Mouse (Mus musculus): ENCODE data around the gene Ppm1h. TPM values are rescaled to one million over a fixed set of nuclear protein-coding genes. Genes with fewer than 3 reads are reported as not detected.

Ppm1h gene
- total and polyA plus RNA-seq, 2 experiments from 2014 or later: 4.9 to 6.1 TPM

GRCm38 (mm10) chr10:122768893-122769341 is 90.4 kb downstream of the Ppm1h start:
- H3K36me3 ChIP-seq (replicated peaks; ENCODE audit: control insufficient read depth, insufficient read depth, low read length): no peaks in the 10 kb centered on the region
- H3K27me3 ChIP-seq (ENCODE audit: control insufficient read depth, insufficient read depth, low read length): no peaks in the 10 kb centered on the region
- H3K4me1 ChIP-seq (ENCODE audit: control insufficient read depth, insufficient read depth): peaks cover 16% of the 10 kb centered on the region
- no peak overlapping the region for H3K4me2 ChIP-seq (ENCODE audit: low read depth, low read length)
- H3K9ac ChIP-seq (replicated peaks; ENCODE audit: low read depth, low read length): no peak overlapping the region
- H3K27ac ChIP-seq (ENCODE audit: low read depth): no peak overlapping the region
- DNase-seq (ENCODE audit: low spot score) (no peak), ATAC-seq (ENCODE audit: insufficient read depth, low read depth) (no peak)
- no peaks in the 10 kb centered on the region for H3K9me3 ChIP-seq (replicated peaks; ENCODE audit: control insufficient read depth, low read length)
- no peak overlapping the region for H3K4me3 ChIP-seq (ENCODE audit: low read depth, low read length)
- no peak for TF ChIP-seq EP300 (IDR thresholded peaks at IDR 0.05; ENCODE audit: low read depth)
- no peak for TF ChIP-seq CTCF (IDR thresholded peaks at IDR 0.05; ENCODE audit: low read depth)
- WGBS: 53% methylated on average over 6 of the region's 6 CpGs

- DNase-seq (ENCODE audit: low spot score) (no peak), ATAC-seq (ENCODE audit: insufficient read depth, low read depth) (no peak)
- Histone ChIP-seq H3K4me1 (ENCODE audit: control insufficient read depth, insufficient read depth) (peaks cover 8% of the 10 kb centered on the region; the same call in 1 of the 2 replicates), H3K27ac (ENCODE audit: low read depth) (no peak overlapping the region), H3K36me3 (replicated peaks; ENCODE audit: control insufficient read depth, insufficient read depth, low read length) (no peaks in the 10 kb centered on the region), H3K9me3 (replicated peaks; ENCODE audit: control insufficient read depth, low read length) (no peaks in the 10 kb centered on the region), H3K4me2 (ENCODE audit: low read depth, low read length) (no peak overlapping the region), H3K4me3 (ENCODE audit: low read depth, low read length) (no peak overlapping the region), H3K9ac (replicated peaks; ENCODE audit: low read depth, low read length) (no peak overlapping the region), H3K27me3 (ENCODE audit: control insufficient read depth, insufficient read depth, low read length) (no peaks in the 10 kb centered on the region)
- TF ChIP-seq CTCF (IDR thresholded peaks at IDR 0.05; ENCODE audit: low read depth) (no peak), EP300 (IDR thresholded peaks at IDR 0.05; ENCODE audit: low read depth) (no peak)
- WGBS: 46% methylated on average over 7 of the region's 7 CpGs
Measured at GRCm38 (mm10) chr10:122770337-122770736, 91.8 kb downstream of the Ppm1h start.

- no peak overlapping the region for H3K4me3 ChIP-seq (ENCODE audit: low read depth, low read length)
- no peaks in the 10 kb centered on the region for H3K27me3 ChIP-seq (ENCODE audit: control insufficient read depth, insufficient read depth, low read length)
- no peak overlapping the region for H3K9ac ChIP-seq (replicated peaks; ENCODE audit: low read depth, low read length)
- no peaks in the 10 kb centered on the region for H3K9me3 ChIP-seq (replicated peaks; ENCODE audit: control insufficient read depth, low read length)
- H3K4me2 ChIP-seq (ENCODE audit: low read depth, low read length): no peak overlapping the region
- ATAC-seq (ENCODE audit: insufficient read depth, low read depth) (no peak), DNase-seq (ENCODE audit: low spot score) (no peak)
- H3K27ac ChIP-seq (ENCODE audit: low read depth): no peak overlapping the region
- H3K4me1 ChIP-seq (ENCODE audit: control insufficient read depth, insufficient read depth): peaks cover 2% of the 10 kb centered on the region; the same call in 1 of the 2 replicates
- TF ChIP-seq CTCF (IDR thresholded peaks at IDR 0.05; ENCODE audit: low read depth): no peak
- no peak for TF ChIP-seq EP300 (IDR thresholded peaks at IDR 0.05; ENCODE audit: low read depth)
- WGBS: 53% methylated on average over 5 of the region's 5 CpGs
- no peaks in the 10 kb centered on the region for H3K36me3 ChIP-seq (replicated peaks; ENCODE audit: control insufficient read depth, insufficient read depth, low read length)
Measured at GRCm38 (mm10) chr10:122770987-122771386, 92.4 kb downstream of the Ppm1h start.

- WGBS: 86% methylated on average over 7 of the region's 7 CpGs
- no peaks in the 10 kb centered on the region for H3K9me3 ChIP-seq (replicated peaks; ENCODE audit: control insufficient read depth, low read length)
- H3K4me2 ChIP-seq (ENCODE audit: low read depth, low read length): no peak overlapping the region
- H3K27me3 ChIP-seq (ENCODE audit: control insufficient read depth, insufficient read depth, low read length): no peaks in the 10 kb centered on the region
- no peak for TF ChIP-seq EP300 (IDR thresholded peaks at IDR 0.05; ENCODE audit: low read depth)
- TF ChIP-seq CTCF (IDR thresholded peaks at IDR 0.05; ENCODE audit: low read depth): no peak
- DNase-seq (ENCODE audit: low spot score) (no peak), ATAC-seq (ENCODE audit: insufficient read depth, low read depth) (no peak)
- no peaks in the 10 kb centered on the region for H3K36me3 ChIP-seq (replicated peaks; ENCODE audit: control insufficient read depth, insufficient read depth, low read length)
- no peak overlapping the region for H3K9ac ChIP-seq (replicated peaks; ENCODE audit: low read depth, low read length)
- no peak overlapping the region for H3K27ac ChIP-seq (ENCODE audit: low read depth)
- no peaks in the 10 kb centered on the region; the same call in 1 of the 2 replicates for H3K4me1 ChIP-seq (ENCODE audit: control insufficient read depth, insufficient read depth)
- no peak overlapping the region for H3K4me3 ChIP-seq (ENCODE audit: low read depth, low read length)
Measured at GRCm38 (mm10) chr10:122774169-122774568, 95.6 kb downstream of the Ppm1h start.

DNA sequence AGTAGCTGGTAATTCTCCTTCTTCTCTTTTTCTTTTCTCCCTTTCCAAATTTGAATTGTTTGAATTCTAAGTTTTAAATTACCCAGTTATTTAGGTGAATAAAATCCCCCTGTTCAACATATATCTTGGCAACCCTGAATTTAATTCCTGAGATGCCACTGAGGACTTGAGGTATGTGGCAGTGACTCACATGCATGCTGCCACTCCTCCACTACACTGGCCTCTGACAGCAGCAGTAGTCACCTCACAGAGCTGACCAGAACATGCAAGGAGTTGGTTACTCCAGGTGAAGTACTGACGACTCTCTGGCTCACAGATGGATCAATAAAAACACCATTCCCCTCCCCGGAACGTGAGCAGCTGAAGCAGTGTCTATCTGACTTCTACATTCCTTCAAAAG is 98.9 kb downstream of the Ppm1h start:
- DNase-seq (ENCODE audit: low spot score) (no peak), ATAC-seq (ENCODE audit: insufficient read depth, low read depth) (no peak)
- H3K36me3 ChIP-seq (replicated peaks; ENCODE audit: control insufficient read depth, insufficient read depth, low read length): no peaks in the 10 kb centered on the region
- 37% methylated on average over 3 of the region's 3 CpGs for WGBS
- no peak overlapping the region for H3K4me3 ChIP-seq (ENCODE audit: low read depth, low read length)
- H3K9ac ChIP-seq (replicated peaks; ENCODE audit: low read depth, low read length): no peak overlapping the region
- TF ChIP-seq EP300 (IDR thresholded peaks at IDR 0.05; ENCODE audit: low read depth) (no peak), CTCF (IDR thresholded peaks at IDR 0.05; ENCODE audit: low read depth) (no peak)
- 0 out of 2 replicates have a peak, but pooled peaks cover 3% of the 10 kb centered on the region for H3K4me1 ChIP-seq (ENCODE audit: control insufficient read depth, insufficient read depth)
- no peak overlapping the region for H3K4me2 ChIP-seq (ENCODE audit: low read depth, low read length)
- H3K9me3 ChIP-seq (replicated peaks; ENCODE audit: control insufficient read depth, low read length): no peaks in the 10 kb centered on the region
- no peaks in the 10 kb centered on the region for H3K27me3 ChIP-seq (ENCODE audit: control insufficient read depth, insufficient read depth, low read length)
- no peak overlapping the region for H3K27ac ChIP-seq (ENCODE audit: low read depth)
